Mouse (Mus musculus): ENCODE results near the gene Flt4. TPM values are rescaled to one million over a fixed set of nuclear protein-coding genes. Genes with fewer than 3 reads are reported as not detected.

The Flt4 gene
- polyA plus RNA-seq, 1 experiment from 2014 or later: 1.5 TPM

Other genes starting within 250 kb of the Flt4 start
- gene Olfr1389, start 186.2 kb upstream of the Flt4 start, polyA plus RNA-seq (2014; fragmentation: Nextera tagmentation; extraction: Ambion mirVana): not detected in 2 replicates
- gene Olfr1388, start 172.6 kb upstream of the Flt4 start, polyA plus RNA-seq (2014; fragmentation: Nextera tagmentation; extraction: Ambion mirVana): 0.15 TPM in 1 of 2 replicates, not detected in the other
- gene Olfr1387, start 153.9 kb upstream of the Flt4 start, polyA plus RNA-seq (2014; fragmentation: Nextera tagmentation; extraction: Ambion mirVana): not detected in 2 replicates
- gene Olfr1386, start 144.2 kb upstream of the Flt4 start, polyA plus RNA-seq (2014; fragmentation: Nextera tagmentation; extraction: Ambion mirVana): not detected in 2 replicates
- gene Olfr1385, start 120.2 kb upstream of the Flt4 start, polyA plus RNA-seq (2014; fragmentation: Nextera tagmentation; extraction: Ambion mirVana): not detected in 2 replicates
- not detected in 2 replicates for gene Olfr1384, start 102.5 kb upstream of the Flt4 start, polyA plus RNA-seq (2014; fragmentation: Nextera tagmentation; extraction: Ambion mirVana)
- gene Olfr1383, start 89.6 kb upstream of the Flt4 start, polyA plus RNA-seq (2014; fragmentation: Nextera tagmentation; extraction: Ambion mirVana): not detected in 2 replicates
- gene Olfr1382, start 81.0 kb upstream of the Flt4 start, polyA plus RNA-seq (2014; fragmentation: Nextera tagmentation; extraction: Ambion mirVana): not detected in 2 replicates
- 0.05 TPM in 1 of 2 replicates, not detected in the other for gene Olfr1381, start 65.8 kb upstream of the Flt4 start, polyA plus RNA-seq (2014; fragmentation: Nextera tagmentation; extraction: Ambion mirVana)
- not detected in 2 replicates for gene Olfr1380, start 52.4 kb upstream of the Flt4 start, polyA plus RNA-seq (2014; fragmentation: Nextera tagmentation; extraction: Ambion mirVana)
- gene Scgb3a1, start 54.3 kb downstream of the Flt4 start, polyA plus RNA-seq (2014; fragmentation: Nextera tagmentation; extraction: Ambion mirVana): not detected in 2 replicates
- gene Cnot6, start 103.5 kb downstream of the Flt4 start, polyA plus RNA-seq (2014; fragmentation: Nextera tagmentation; extraction: Ambion mirVana): 38.6 and 45.7 TPM in 2 replicates
- gene Gfpt2, start 184.9 kb downstream of the Flt4 start, polyA plus RNA-seq (2014; fragmentation: Nextera tagmentation; extraction: Ambion mirVana): 3.6 and 4.9 TPM in 2 replicates
- 92.3 and 93.2 TPM in 2 replicates for gene Mapk9, start 237.5 kb downstream of the Flt4 start, polyA plus RNA-seq (2014; fragmentation: Nextera tagmentation; extraction: Ambion mirVana)

All from neural tube, embryonic 14.5 days (tissue).